Mouse (Mus musculus) stomach, postnatal 0 days (tissue): ENCODE data around the gene G6pc3.

ENCODE experiments used
- CTCF ChIP-seq: IDR thresholded peaks from 2 replicates; pipeline ENCODE4 v1.5.1; 2016; ENCODE audit warnings: antibody characterized with exemption, low read depth, mild to moderate bottlenecking, moderate library complexity
- EP300 ChIP-seq: optimal IDR thresholded peaks from 2 replicates; pipeline ENCODE3; 2016; ENCODE audit warnings: antibody characterized with exemption

DNA sequence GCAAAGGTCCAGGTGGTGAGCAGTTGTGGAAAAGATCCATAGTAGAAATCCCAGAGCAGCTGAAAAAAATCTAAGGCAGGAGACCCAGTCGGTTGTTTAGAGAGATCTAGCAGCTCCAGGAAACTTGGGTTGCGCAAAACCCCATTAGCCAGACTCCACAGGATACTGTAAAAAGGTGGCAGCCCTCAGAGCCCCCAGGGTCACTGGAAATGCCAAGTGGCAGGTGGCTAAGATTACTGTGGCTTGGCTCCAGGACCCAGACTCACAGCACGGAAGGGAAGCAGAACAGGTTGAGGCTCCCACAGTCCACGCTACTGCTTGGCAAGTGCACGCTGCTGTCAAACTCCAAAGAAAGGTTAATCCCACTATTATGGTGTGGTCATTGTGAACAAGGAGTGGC is 29.6 kb upstream of the G6pc3 start:
- TF ChIP-seq CTCF (no peak), EP300 (no peak)
